Mouse (Mus musculus): Measurements from ENCODE around the gene Guca1a. TPM values are rescaled to one million over a fixed set of nuclear protein-coding genes. Genes with fewer than 3 reads are reported as not detected.

The Guca1a gene
- 1.5 and 1.8 TPM in 2 replicates for polyA plus RNA-seq (2014; fragmentation: Nextera tagmentation; extraction: Ambion mirVana)

GRCm38 (mm10) chr17:47400451-47400850 lies at the start of gene Guca1a:
Guca1a (minus strand) TSS chr17:47400584.
- Histone ChIP-seq H3K36me3 (ENCODE audit: control insufficient read depth, insufficient read depth, low read length) (no peaks in the 10 kb centered on the region), H3K27ac (ENCODE audit: low read depth, low read length) (no peak within 1 kb of the TSS), H3K9me3 (ENCODE audit: control insufficient read depth, low read length) (no peaks in the 10 kb centered on the region), H3K4me1 (ENCODE audit: control insufficient read depth, insufficient read depth, low read length) (peaks cover 7% of the 10 kb centered on the region), H3K27me3 (ENCODE audit: control insufficient read depth, insufficient read depth, low read length) (no peaks in the 10 kb centered on the region; the same call in 1 of the 2 replicates), H3K4me3 (ENCODE audit: low read depth, low read length) (no peak within 1 kb of the TSS), H3K4me2 (no peak within 1 kb of the TSS), H3K9ac (ENCODE audit: low read length) (no peak within 1 kb of the TSS)
- ATAC-seq (ENCODE audit: low FRiP score) (no peak), DNase-seq (ENCODE audit: low spot score, missing footprints) (no peak)
- 8% methylated on average over 10 of the region's 10 CpGs for WGBS

GRCm38 (mm10) chr17:47449432-47449831 lies 49.0 kb upstream of the Guca1a start:
- Histone ChIP-seq H3K27ac (ENCODE audit: low read depth, low read length) (no peak overlapping the region), H3K36me3 (ENCODE audit: control insufficient read depth, insufficient read depth, low read length) (no peaks in the 10 kb centered on the region), H3K4me1 (ENCODE audit: control insufficient read depth, insufficient read depth, low read length) (no peaks in the 10 kb centered on the region), H3K4me2 (no peak overlapping the region), H3K27me3 (ENCODE audit: control insufficient read depth, insufficient read depth, low read length) (no peaks in the 10 kb centered on the region), H3K4me3 (ENCODE audit: low read depth, low read length) (no peak overlapping the region), H3K9me3 (ENCODE audit: control insufficient read depth, low read length) (no peaks in the 10 kb centered on the region), H3K9ac (ENCODE audit: low read length) (no peak overlapping the region)
- no peak for ATAC-seq (ENCODE audit: low FRiP score)
- 81% methylated on average over 5 of the region's 5 CpGs for WGBS
- DNase-seq (ENCODE audit: low spot score, missing footprints), result no peak

- H3K36me3 ChIP-seq (ENCODE audit: control insufficient read depth, insufficient read depth, low read length), result no peaks in the 10 kb centered on the region
- no peak overlapping the region for H3K9ac ChIP-seq (ENCODE audit: low read length)
- no peaks in the 10 kb centered on the region for H3K27me3 ChIP-seq (ENCODE audit: control insufficient read depth, insufficient read depth, low read length)
- DNase-seq (ENCODE audit: low spot score, missing footprints) (no peak), ATAC-seq (ENCODE audit: low FRiP score) (no peak)
- no peak overlapping the region for H3K27ac ChIP-seq (ENCODE audit: low read depth, low read length)
- no peak overlapping the region for H3K4me2 ChIP-seq
- no peak overlapping the region for H3K4me3 ChIP-seq (ENCODE audit: low read depth, low read length)
- H3K4me1 ChIP-seq (ENCODE audit: control insufficient read depth, insufficient read depth, low read length), result no peaks in the 10 kb centered on the region
- 43% methylated on average over 8 of the region's 8 CpGs for WGBS
- H3K9me3 ChIP-seq (ENCODE audit: control insufficient read depth, low read length), result no peaks in the 10 kb centered on the region
These were observed 48.4 kb upstream of the Guca1a start for GRCm38 (mm10) chr17:47448523-47449372.

- Histone ChIP-seq H3K36me3 (ENCODE audit: control insufficient read depth, insufficient read depth, low read length) (no peaks in the 10 kb centered on the region), H3K4me2 (no peak overlapping the region), H3K4me3 (ENCODE audit: low read depth, low read length) (no peak overlapping the region), H3K27me3 (ENCODE audit: control insufficient read depth, insufficient read depth, low read length) (no peaks in the 10 kb centered on the region), H3K4me1 (ENCODE audit: control insufficient read depth, insufficient read depth, low read length) (no peaks in the 10 kb centered on the region), H3K9ac (ENCODE audit: low read length) (no peak overlapping the region), H3K9me3 (ENCODE audit: control insufficient read depth, low read length) (no peaks in the 10 kb centered on the region), H3K27ac (ENCODE audit: low read depth, low read length) (no peak overlapping the region)
- DNase-seq (ENCODE audit: low spot score, missing footprints), result no peak
- ATAC-seq (ENCODE audit: low FRiP score), result no peak
- 86% methylated on average over 11 of the region's 11 CpGs for WGBS
These were observed 46.2 kb upstream of the Guca1a start for GRCm38 (mm10) chr17:47446561-47446960.

- H3K27ac ChIP-seq (ENCODE audit: low read depth, low read length), result no peak overlapping the region
- H3K9me3 ChIP-seq (ENCODE audit: control insufficient read depth, low read length), result no peaks in the 10 kb centered on the region
- DNase-seq (ENCODE audit: low spot score, missing footprints), result no peak
- H3K4me2 ChIP-seq, result no peak overlapping the region
- no peaks in the 10 kb centered on the region for H3K27me3 ChIP-seq (ENCODE audit: control insufficient read depth, insufficient read depth, low read length)
- no peak overlapping the region for H3K9ac ChIP-seq (ENCODE audit: low read length)
- H3K4me3 ChIP-seq (ENCODE audit: low read depth, low read length), result no peak overlapping the region
- H3K36me3 ChIP-seq (ENCODE audit: control insufficient read depth, insufficient read depth, low read length), result no peaks in the 10 kb centered on the region
- no peak for ATAC-seq (ENCODE audit: low FRiP score)
- WGBS, result 67% methylated on average over 9 of the region's 9 CpGs
- H3K4me1 ChIP-seq (ENCODE audit: control insufficient read depth, insufficient read depth, low read length), result no peaks in the 10 kb centered on the region
These were observed 45.6 kb upstream of the Guca1a start for GRCm38 (mm10) chr17:47446025-47446424.

GRCm38 (mm10) chr17:47445518-47445917 lies 45.1 kb upstream of the Guca1a start:
- H3K9me3 ChIP-seq (ENCODE audit: control insufficient read depth, low read length), result no peaks in the 10 kb centered on the region
- H3K27me3 ChIP-seq (ENCODE audit: control insufficient read depth, insufficient read depth, low read length), result no peaks in the 10 kb centered on the region
- H3K36me3 ChIP-seq (ENCODE audit: control insufficient read depth, insufficient read depth, low read length), result no peaks in the 10 kb centered on the region
- no peak overlapping the region for H3K4me3 ChIP-seq (ENCODE audit: low read depth, low read length)
- H3K27ac ChIP-seq (ENCODE audit: low read depth, low read length), result no peak overlapping the region
- ATAC-seq (ENCODE audit: low FRiP score) (no peak), DNase-seq (ENCODE audit: low spot score, missing footprints) (no peak)
- WGBS, result 66% methylated on average over 11 of the region's 11 CpGs
- no peak overlapping the region for H3K4me2 ChIP-seq
- H3K4me1 ChIP-seq (ENCODE audit: control insufficient read depth, insufficient read depth, low read length), result no peaks in the 10 kb centered on the region
- no peak overlapping the region for H3K9ac ChIP-seq (ENCODE audit: low read length)

- WGBS, result 65% methylated on average over 6 of the region's 6 CpGs
- peaks cover 5% of the 10 kb centered on the region; the same call in 1 of the 2 replicates for H3K4me1 ChIP-seq (ENCODE audit: control insufficient read depth, insufficient read depth, low read length)
- H3K4me2 ChIP-seq, result no peak overlapping the region
- H3K27ac ChIP-seq (ENCODE audit: low read depth, low read length), result no peak overlapping the region
- H3K36me3 ChIP-seq (ENCODE audit: control insufficient read depth, insufficient read depth, low read length), result no peaks in the 10 kb centered on the region
- DNase-seq (ENCODE audit: low spot score, missing footprints), result no peak
- no peaks in the 10 kb centered on the region for H3K9me3 ChIP-seq (ENCODE audit: control insufficient read depth, low read length)
- no peaks in the 10 kb centered on the region for H3K27me3 ChIP-seq (ENCODE audit: control insufficient read depth, insufficient read depth, low read length)
- H3K9ac ChIP-seq (ENCODE audit: low read length), result no peak overlapping the region
- ATAC-seq (ENCODE audit: low FRiP score), result no peak
- H3K4me3 ChIP-seq (ENCODE audit: low read depth, low read length), result no peak overlapping the region
These were observed 43.7 kb upstream of the Guca1a start for GRCm38 (mm10) chr17:47444113-47444512.

- H3K4me1 ChIP-seq (ENCODE audit: control insufficient read depth, insufficient read depth, low read length), result peaks cover 5% of the 10 kb centered on the region; the same call in 1 of the 2 replicates
- ATAC-seq (ENCODE audit: low FRiP score) (no peak), DNase-seq (ENCODE audit: low spot score, missing footprints) (no peak)
- H3K9ac ChIP-seq (ENCODE audit: low read length), result no peak overlapping the region
- no peak overlapping the region for H3K4me2 ChIP-seq
- no peak overlapping the region for H3K4me3 ChIP-seq (ENCODE audit: low read depth, low read length)
- H3K9me3 ChIP-seq (ENCODE audit: control insufficient read depth, low read length), result no peaks in the 10 kb centered on the region
- no peaks in the 10 kb centered on the region for H3K36me3 ChIP-seq (ENCODE audit: control insufficient read depth, insufficient read depth, low read length)
- H3K27me3 ChIP-seq (ENCODE audit: control insufficient read depth, insufficient read depth, low read length), result peaks cover 15% of the 10 kb centered on the region
- no peak overlapping the region for H3K27ac ChIP-seq (ENCODE audit: low read depth, low read length)
- 81% methylated on average over 3 of the region's 3 CpGs for WGBS
These were observed 41.9 kb upstream of the Guca1a start for GRCm38 (mm10) chr17:47442271-47442670.

GRCm38 (mm10) chr17:47441296-47442051 lies 41.1 kb upstream of the Guca1a start:
- no peaks in the 10 kb centered on the region for H3K36me3 ChIP-seq (ENCODE audit: control insufficient read depth, insufficient read depth, low read length)
- no peak overlapping the region for H3K27ac ChIP-seq (ENCODE audit: low read depth, low read length)
- no peak overlapping the region for H3K9ac ChIP-seq (ENCODE audit: low read length)
- DNase-seq (ENCODE audit: low spot score, missing footprints), result no peak
- peaks cover 8% of the 10 kb centered on the region for H3K4me1 ChIP-seq (ENCODE audit: control insufficient read depth, insufficient read depth, low read length)
- WGBS, result 76% methylated on average over 19 of the region's 19 CpGs
- ATAC-seq (ENCODE audit: low FRiP score), result no peak
- peaks cover 23% of the 10 kb centered on the region for H3K27me3 ChIP-seq (ENCODE audit: control insufficient read depth, insufficient read depth, low read length)
- H3K4me3 ChIP-seq (ENCODE audit: low read depth, low read length), result no peak overlapping the region
- no peaks in the 10 kb centered on the region for H3K9me3 ChIP-seq (ENCODE audit: control insufficient read depth, low read length)
- H3K4me2 ChIP-seq, result no peak overlapping the region

Data from midbrain, embryonic 11.5 days (tissue).